Mouse (Mus musculus) kidney, embryonic 15.5 days (tissue): ENCODE results near the gene Chac1. TPM values are rescaled to one million over a fixed set of nuclear protein-coding genes. Genes with fewer than 3 reads are reported as not detected.
A peak's percentile ranks its signal among the peaks of the same experiment; 100 is the strongest.

Experiments used
- ATAC-seq: fragments of 200-750 bp; cut with Nextera tagmentation; replicated peaks from 2 replicates; pipeline ENCODE4 v1.8.0; 2017; ENCODE audit warnings: moderate TSS enrichment; ENCODE audit not compliant: low FRiP score
- H3K27ac ChIP-seq: fragments of 300-500 bp; sonication (generic); 2 replicates; pipeline ENCODE4 v1.5.1; 2015; ENCODE audit warnings: mild to moderate bottlenecking, inconsistent platforms
- H3K27me3 ChIP-seq: fragments of 300-500 bp; sonication (generic); 2 replicates; pipeline ENCODE4 v1.6.1; 2015; ENCODE audit warnings: inconsistent platforms
- H3K36me3 ChIP-seq: fragments of 300-500 bp; sonication (generic); 2 replicates; pipeline ENCODE4 v1.6.1; 2015; ENCODE audit warnings: inconsistent platforms
- H3K4me1 ChIP-seq: fragments of 300-500 bp; sonication (generic); 2 replicates; pipeline ENCODE4 v1.6.1; 2015; ENCODE audit warnings: inconsistent platforms
- H3K4me2 ChIP-seq: fragments of 300-500 bp; sonication (generic); 2 replicates; pipeline ENCODE4 v1.6.1; 2015; ENCODE audit warnings: moderate library complexity, mild to moderate bottlenecking, inconsistent platforms
- H3K4me3 ChIP-seq: fragments of 300-500 bp; sonication (generic); replicated peaks from 2 replicates; pipeline ENCODE4 v1.5.1; 2015; ENCODE audit warnings: mild to moderate bottlenecking, inconsistent platforms
- H3K9ac ChIP-seq: fragments of 300-500 bp; sonication (generic); 2 replicates; pipeline ENCODE4 v1.6.1; 2015; ENCODE audit warnings: mild to moderate bottlenecking, inconsistent platforms
- H3K9me3 ChIP-seq: fragments of 300-500 bp; sonication (generic); replicated peaks from 2 replicates; pipeline ENCODE4 v1.6.1; 2016; ENCODE audit warnings: inconsistent platforms
- WGBS: fragments of 180-500 bp; shearing (Covaris S2); methylation state at CpG from one replicate; pipeline ENCODE4 v1.1.7; 2015; ENCODE audit warnings: mixed read lengths; 5-methylcytosine and 5-hydroxymethylcytosine counted together
- polyA plus RNA-seq: library from polyadenylated mRNA; unstranded; fragments of >200 nt; fragmentation: Nextera tagmentation; extraction: Ambion mirVana; gene quantifications from 2 replicates; pipeline ENCODE4 v1.2.1, GENCODE M21; 2015

Chac1 gene
- polyA plus RNA-seq, 1 experiment from 2014 or later: 0.91 TPM

DNA sequence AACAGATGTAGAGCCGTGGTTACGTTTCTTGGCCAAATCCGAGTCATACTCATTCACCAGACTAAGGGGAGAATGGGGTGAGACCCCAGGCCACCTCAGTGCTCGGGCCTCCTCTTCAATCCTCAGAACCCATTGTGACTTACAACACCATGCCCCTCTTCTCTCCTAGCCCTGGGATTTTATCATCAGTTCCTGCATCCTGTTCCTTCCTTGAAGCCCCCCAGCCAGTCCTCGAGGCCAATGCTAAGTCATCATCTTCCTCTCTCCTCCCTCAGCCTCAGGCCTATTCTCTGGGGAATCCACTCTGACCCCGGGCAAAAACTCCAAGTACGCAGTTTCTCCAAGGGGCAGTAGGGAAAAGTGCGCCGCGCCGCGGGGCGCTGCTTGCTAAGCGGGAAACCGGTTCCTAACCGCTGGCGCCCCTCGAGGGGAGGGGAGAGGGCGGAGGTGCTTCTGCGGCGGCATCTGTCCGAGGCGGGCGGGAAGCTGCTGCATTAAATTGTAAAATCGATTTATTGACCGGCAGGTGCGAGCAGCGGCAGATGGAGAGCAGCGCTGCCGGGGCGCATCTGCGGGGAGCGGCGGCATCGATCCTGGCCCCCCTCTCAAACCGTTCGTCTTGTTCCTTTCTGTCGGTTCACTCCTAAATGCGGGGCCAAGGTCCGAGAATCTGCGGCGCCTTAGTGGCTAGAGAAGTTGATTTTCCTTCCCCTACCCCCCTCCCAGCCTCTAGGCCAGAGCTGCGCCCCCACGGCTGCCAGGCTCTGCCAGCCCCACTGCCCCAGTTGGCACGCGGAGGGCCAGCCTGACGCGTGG is 29.1 kb upstream of the Chac1 start:
- Histone ChIP-seq H3K36me3 (no peaks in the 10 kb centered on the region), H3K9me3 (no peaks in the 10 kb centered on the region), H3K27me3 (peaks cover 73% of the 10 kb centered on the region), H3K9ac (peak overlapping the region; percentile 45), H3K4me1 (peaks cover 70% of the 10 kb centered on the region), H3K27ac (no peak overlapping the region), H3K4me2 (peak overlapping the region; percentile 67), H3K4me3 (peak overlapping the region; percentile 41)
- 3% methylated on average over 48 of the region's 48 CpGs for WGBS
- no peak for ATAC-seq

DNA sequence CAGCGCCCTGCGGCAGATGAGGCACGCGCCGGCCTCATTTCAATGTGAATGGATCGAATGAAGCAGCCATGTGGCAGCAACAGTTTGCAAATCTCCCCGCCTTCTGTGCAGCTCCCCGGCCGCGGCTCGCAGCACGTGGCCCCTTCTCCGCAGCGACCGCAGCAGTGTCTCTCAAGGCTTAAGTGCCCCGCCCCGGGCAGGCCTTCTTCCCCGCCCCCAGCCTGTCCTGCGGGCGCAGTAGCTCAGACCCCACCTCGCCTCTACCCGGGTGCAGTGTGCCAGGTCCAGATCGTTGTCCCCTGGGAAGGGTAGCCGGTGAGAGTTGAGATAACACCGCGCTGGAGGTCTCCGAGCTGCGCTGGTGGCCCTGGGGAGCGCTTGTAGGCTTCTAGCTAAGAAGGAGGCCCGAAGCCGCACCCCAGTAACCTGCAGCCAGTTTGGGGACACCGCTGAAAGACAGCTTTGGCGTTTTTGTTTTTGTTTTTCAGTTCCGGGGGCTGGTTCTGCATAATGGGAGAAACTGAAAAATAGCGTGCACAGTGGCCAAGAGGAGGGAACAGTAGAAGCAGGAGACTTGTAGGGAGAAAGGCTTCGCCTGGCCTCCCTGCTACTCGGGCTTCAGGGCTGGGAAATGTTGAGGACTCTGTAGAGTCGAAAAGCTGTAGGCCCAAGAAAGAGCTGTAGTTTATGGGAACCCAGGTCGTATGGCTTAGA is 28.3 kb upstream of the Chac1 start:
- Histone ChIP-seq H3K27me3 (peaks cover 81% of the 10 kb centered on the region), H3K4me1 (peaks cover 76% of the 10 kb centered on the region), H3K9ac (peak overlapping the region; percentile 45), H3K9me3 (no peaks in the 10 kb centered on the region), H3K4me3 (peak overlapping the region; percentile 41), H3K4me2 (peak overlapping the region; percentile 67), H3K27ac (no peak overlapping the region), H3K36me3 (no peaks in the 10 kb centered on the region)
- 0 out of 2 replicates have a peak, but pooled peaks have one; percentile 7 for ATAC-seq
- 10% methylated on average over 39 of the region's 39 CpGs for WGBS

DNA sequence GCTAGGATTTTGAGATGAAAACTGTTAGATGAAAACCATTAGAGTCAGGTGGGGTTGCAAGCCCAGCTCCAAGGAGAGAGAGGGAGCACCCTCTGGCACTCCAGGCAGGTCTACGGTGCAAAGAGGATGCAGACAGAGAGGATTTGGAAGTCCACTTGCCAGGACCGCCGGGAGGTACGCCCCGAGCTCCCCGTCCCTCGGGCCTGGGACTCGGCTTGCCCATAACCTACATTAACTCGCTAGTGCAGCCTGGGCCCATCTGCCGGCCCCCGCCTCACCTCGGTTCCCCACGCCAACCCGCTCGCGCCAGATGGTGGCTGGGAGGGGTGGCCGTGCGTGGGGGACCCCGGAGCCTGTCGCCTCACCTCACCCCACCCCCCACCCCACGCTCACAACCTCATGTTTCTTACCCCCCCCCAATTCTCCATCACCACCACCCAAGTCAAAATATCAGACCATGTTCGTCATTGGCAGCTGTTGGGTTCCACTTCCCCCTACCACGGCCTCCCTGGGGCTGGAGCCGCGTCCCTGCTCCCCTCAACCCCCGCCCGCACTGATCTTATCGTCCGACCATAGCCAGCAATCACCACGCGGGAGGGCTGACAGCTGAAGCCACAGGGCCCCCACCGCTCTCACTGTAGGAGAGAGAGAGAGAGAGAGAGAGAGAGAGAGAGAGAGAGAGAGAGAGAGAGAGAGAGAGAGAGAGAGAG is 27.0 kb upstream of the Chac1 start:
- ATAC-seq: no peak
- no peak overlapping the region for H3K9ac ChIP-seq
- peak overlapping the region; percentile 85 for H3K4me2 ChIP-seq
- no peaks in the 10 kb centered on the region for H3K36me3 ChIP-seq
- H3K4me1 ChIP-seq: peaks cover 69% of the 10 kb centered on the region
- H3K27me3 ChIP-seq: peaks cover 94% of the 10 kb centered on the region
- H3K27ac ChIP-seq: no peak overlapping the region
- H3K9me3 ChIP-seq: no peaks in the 10 kb centered on the region
- 11% methylated on average over 32 of the region's 32 CpGs for WGBS
- H3K4me3 ChIP-seq: peak overlapping the region; percentile 52

DNA sequence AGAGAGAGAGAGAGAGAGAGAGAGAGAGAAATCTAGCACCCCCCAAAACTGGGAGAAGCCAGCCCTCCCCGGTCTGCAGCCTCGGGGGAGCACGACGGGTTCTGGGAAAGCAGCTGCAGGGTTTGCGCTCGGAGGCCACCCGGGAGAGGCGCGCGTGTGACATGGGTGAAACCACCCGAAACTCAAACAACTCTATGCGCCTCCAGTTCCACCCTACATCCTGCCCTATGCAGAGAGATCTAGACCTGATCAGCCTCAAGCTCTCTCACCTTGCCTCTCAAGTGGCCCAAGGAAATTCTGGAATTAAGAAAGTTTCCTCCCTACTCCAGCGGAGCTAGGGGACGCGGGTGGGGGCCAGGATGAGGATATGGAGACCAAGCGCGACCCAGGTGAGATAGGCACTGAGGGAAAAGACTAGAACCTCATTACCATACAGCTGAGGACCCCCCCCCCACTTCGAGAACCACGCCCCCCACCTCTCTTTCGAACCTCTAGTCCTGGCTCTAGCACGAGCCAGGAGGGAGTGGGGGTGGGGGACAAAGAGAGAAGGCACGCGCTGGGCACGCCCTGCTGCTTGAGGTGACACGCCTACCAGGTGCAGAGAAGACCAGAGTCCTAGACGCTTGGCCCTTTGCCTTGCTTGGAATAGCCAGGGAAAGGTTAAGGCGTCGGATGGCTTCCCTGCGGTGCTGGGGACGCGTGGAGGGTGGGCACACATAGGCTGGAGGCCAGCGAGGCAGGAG is 26.3 kb upstream of the Chac1 start:
- H3K27me3 ChIP-seq: peaks cover 96% of the 10 kb centered on the region
- H3K4me3 ChIP-seq: peak overlapping the region; percentile 52
- H3K4me1 ChIP-seq: peaks cover 74% of the 10 kb centered on the region
- no peak overlapping the region for H3K9ac ChIP-seq
- H3K27ac ChIP-seq: peak overlapping the region; percentile 18; the same call in 1 of the 2 replicates
- no peaks in the 10 kb centered on the region for H3K9me3 ChIP-seq
- peak overlapping the region; percentile 85 for H3K4me2 ChIP-seq
- WGBS: under 1% methylated on average over 32 of the region's 32 CpGs
- H3K36me3 ChIP-seq: no peaks in the 10 kb centered on the region
- ATAC-seq: peak; percentile 33

DNA sequence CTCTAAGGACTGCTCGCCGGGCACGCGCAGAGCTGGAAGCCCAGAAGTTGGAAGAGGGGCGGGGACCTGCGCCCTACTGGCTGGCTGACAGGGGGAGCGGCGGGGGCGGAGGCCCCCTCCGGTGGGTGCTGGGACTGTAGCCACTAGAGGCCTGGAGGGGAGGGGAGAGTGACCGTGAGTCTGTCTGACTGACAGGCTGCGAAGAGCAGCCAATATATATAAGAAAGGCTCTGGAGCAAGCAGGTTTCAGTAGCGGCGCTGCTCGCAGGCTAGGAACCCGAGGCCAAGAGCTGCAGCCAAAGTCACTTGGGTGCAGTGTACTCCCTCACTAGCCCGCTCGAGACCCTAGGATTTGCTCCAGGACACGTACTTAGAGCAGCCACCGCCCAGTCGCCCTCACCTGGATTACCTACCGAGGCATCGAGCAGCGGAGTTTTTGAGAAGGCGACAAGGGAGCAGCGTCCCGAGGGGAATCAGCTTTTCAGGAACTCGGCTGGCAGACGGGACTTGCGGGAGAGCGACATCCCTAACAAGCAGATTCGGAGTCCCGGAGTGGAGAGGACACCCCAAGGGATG is 25.4 kb upstream of the Chac1 start, which contains the start of gene Dll4:
Gene Dll4, plus strand, starts transcription at position 217 of the 576 bp plus-strand sequence.
- Histone ChIP-seq H3K4me2 (peak within 1 kb of the TSS; percentile 85), H3K36me3 (no peaks in the 10 kb centered on the region), H3K4me1 (peaks cover 77% of the 10 kb centered on the region), H3K9ac (peak within 1 kb of the TSS; percentile 45), H3K4me3 (peak within 1 kb of the TSS; percentile 52), H3K27ac (peak within 1 kb of the TSS; percentile 23), H3K9me3 (no peaks in the 10 kb centered on the region), H3K27me3 (peaks cover 96% of the 10 kb centered on the region)
- ATAC-seq: peak; percentile 39
- under 1% methylated on average over 33 of the region's 33 CpGs for whole genome bisulfite sequencing

DNA sequence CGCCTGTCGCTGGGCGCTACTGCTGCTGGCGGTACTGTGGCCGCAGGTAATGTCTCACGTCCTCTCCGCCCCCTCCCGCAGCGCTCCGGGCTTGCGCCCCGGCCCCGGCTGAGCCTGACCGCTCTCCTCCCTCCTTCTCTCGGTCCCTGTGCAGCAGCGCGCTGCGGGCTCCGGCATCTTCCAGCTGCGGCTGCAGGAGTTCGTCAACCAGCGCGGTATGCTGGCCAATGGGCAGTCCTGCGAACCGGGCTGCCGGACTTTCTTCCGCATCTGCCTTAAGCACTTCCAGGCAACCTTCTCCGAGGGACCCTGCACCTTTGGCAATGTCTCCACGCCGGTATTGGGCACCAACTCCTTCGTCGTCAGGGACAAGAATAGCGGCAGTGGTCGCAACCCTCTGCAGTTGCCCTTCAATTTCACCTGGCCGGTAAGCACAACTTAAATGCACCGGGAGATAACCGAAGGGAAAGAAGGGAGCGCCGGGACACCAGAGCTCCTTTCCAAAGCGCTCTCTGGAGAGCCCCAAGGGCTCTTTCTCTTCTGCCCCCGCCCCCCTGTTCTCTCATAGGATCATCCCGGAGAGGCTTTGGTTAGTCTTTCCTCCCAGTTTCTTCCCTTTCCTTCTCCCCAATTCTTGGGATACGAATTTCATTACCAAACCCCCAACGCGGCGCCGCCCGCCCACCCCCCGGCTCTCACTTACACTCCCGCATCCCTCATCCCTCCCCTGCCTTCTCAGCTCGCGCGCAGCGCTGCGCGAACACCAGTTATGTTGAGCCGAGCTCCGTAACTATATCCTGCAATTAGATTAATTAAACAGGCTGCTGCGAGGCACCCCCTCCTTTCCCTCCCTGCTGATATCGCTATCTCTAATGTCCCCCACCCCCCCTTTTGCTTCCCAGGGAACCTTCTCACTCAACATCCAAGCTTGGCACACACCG is 24.6 kb upstream of the Chac1 start:
- Histone ChIP-seq H3K4me1 (peaks cover 69% of the 10 kb centered on the region), H3K9me3 (no peaks in the 10 kb centered on the region), H3K4me2 (peak overlapping the region; percentile 85), H3K4me3 (peak overlapping the region; percentile 52), H3K27me3 (peaks cover 96% of the 10 kb centered on the region), H3K9ac (peak overlapping the region; percentile 45), H3K27ac (peak overlapping the region; percentile 23; the same call in 1 of the 2 replicates), H3K36me3 (no peaks in the 10 kb centered on the region)
- peak; percentile 23 for ATAC-seq
- under 1% methylated on average over 61 of the region's 61 CpGs for WGBS

DNA sequence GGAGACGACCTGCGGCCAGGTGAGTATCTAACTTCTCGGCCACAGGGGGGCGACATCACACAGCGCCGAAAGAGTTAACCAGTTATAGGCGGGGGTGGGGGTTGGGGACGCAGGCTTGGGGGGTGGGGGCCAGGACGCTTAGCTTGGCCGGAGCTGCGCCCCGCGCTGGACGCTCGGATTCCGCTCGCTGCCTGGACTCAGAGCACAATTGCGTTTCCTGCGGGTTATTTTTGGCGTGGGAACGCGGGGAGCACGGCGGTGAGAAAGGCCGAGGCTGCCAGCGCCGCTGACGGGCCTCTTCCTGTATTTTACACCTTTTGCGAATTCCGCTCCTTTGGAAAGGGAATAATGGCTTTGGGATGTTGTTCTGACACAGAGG is 23.9 kb upstream of the Chac1 start:
- peaks cover 96% of the 10 kb centered on the region for H3K27me3 ChIP-seq
- H3K4me3 ChIP-seq: peak overlapping the region; percentile 52
- ATAC-seq: no peak
- H3K27ac ChIP-seq: 0 out of 2 replicates have a peak overlapping the region, but pooled peaks have one; percentile 29
- H3K9ac ChIP-seq: peak overlapping the region; percentile 45
- H3K4me1 ChIP-seq: peaks cover 62% of the 10 kb centered on the region
- peak overlapping the region; percentile 85 for H3K4me2 ChIP-seq
- no peaks in the 10 kb centered on the region for H3K9me3 ChIP-seq
- under 1% methylated on average over 30 of the region's 30 CpGs for WGBS
- no peaks in the 10 kb centered on the region for H3K36me3 ChIP-seq

DNA sequence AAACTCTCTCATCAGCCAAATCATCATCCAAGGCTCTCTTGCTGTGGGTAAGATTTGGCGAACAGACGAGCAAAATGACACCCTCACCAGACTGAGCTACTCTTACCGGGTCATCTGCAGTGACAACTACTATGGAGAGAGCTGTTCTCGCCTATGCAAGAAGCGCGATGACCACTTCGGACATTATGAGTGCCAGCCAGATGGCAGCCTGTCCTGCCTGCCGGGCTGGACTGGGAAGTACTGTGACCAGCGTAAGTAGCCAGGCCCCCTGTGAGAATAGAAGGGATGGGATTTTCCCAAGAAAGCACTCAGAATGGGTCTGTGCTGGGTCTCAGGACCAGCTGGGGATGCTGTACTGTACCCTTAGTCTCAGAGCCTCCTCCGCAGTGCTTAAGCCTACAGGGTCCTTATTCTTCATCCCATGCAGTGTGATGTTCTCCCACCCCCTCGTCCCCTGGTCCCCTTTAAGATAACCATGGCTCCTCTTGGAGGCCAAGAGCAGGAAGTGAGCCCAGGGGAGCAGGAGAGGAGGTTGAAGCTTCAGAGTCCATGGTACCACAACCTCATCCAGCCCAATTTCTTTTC is 23.0 kb upstream of the Chac1 start:
- H3K9ac ChIP-seq: peak overlapping the region; percentile 25; the same call in 1 of the 2 replicates
- H3K4me3 ChIP-seq: peak overlapping the region; percentile 52
- H3K9me3 ChIP-seq: no peaks in the 10 kb centered on the region
- WGBS: 16% methylated on average over 11 of the region's 11 CpGs
- ATAC-seq: no peak
- H3K36me3 ChIP-seq: no peaks in the 10 kb centered on the region
- H3K27me3 ChIP-seq: peaks cover 90% of the 10 kb centered on the region
- peak overlapping the region; percentile 85 for H3K4me2 ChIP-seq
- H3K4me1 ChIP-seq: peaks cover 53% of the 10 kb centered on the region
- peak overlapping the region; percentile 29 for H3K27ac ChIP-seq

DNA sequence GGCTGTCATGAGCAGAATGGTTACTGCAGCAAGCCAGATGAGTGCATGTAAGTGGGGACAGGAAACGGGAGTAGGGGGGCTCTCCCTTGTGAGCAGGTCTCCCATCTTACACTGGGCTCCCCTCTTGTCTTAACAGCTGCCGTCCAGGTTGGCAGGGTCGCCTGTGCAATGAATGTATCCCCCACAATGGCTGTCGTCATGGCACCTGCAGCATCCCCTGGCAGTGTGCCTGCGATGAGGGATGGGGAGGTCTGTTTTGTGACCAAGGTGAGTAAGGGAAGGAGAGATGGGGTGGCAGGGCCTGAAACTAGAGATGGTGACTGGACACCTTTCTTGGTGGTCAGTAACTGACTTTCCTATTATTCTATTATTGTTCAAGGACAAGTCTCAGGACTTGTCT is 22.5 kb upstream of the Chac1 start:
- Histone ChIP-seq H3K36me3 (no peaks in the 10 kb centered on the region), H3K27me3 (peaks cover 84% of the 10 kb centered on the region), H3K9me3 (no peaks in the 10 kb centered on the region), H3K4me2 (peak overlapping the region; percentile 85), H3K27ac (no peak overlapping the region), H3K9ac (no peak overlapping the region), H3K4me3 (peak overlapping the region; percentile 52), H3K4me1 (peaks cover 50% of the 10 kb centered on the region)
- ATAC-seq: no peak
- WGBS: 41% methylated on average over 5 of the region's 5 CpGs
